Mouse (Mus musculus) forebrain, embryonic 16.5 days (tissue): ENCODE results near the gene Frmd4a. TPM values are rescaled to one million over a fixed set of nuclear protein-coding genes. Genes with fewer than 3 reads are reported as not detected.
A peak's percentile ranks its signal among the peaks of the same experiment; 100 is the strongest.
"Not testable (repeated sequence)": the region's sequence is repeated elsewhere in the genome, so short reads cannot be mapped to it uniquely, and the experiment has no call there.

Source experiments
- ATAC-seq: fragments of 200-750 bp; cut with Nextera tagmentation; 2 replicates; pipeline ENCODE4 v1.8.0; 2017; ENCODE audit warnings: mild to moderate bottlenecking, moderate library complexity
- H3K27ac ChIP-seq: fragments of 300-500 bp; sonication (generic); 2 replicates; pipeline ENCODE4 v1.5.1; 2014; ENCODE audit warnings: low read length, control low read depth
- H3K27me3 ChIP-seq: fragments of 300-500 bp; sonication (generic); replicated peaks from 2 replicates; pipeline ENCODE4 v1.6.1; 2014; ENCODE audit warnings: low read length; ENCODE audit not compliant: control insufficient read depth, insufficient read depth
- H3K36me3 ChIP-seq: fragments of 300-500 bp; sonication (generic); 2 replicates; pipeline ENCODE4 v1.6.1; 2014; ENCODE audit not compliant: control insufficient read depth, insufficient read depth
- H3K4me1 ChIP-seq: fragments of 300-500 bp; sonication (generic); replicated peaks from 2 replicates; pipeline ENCODE4 v1.6.1; 2014; ENCODE audit warnings: low read length; ENCODE audit not compliant: control insufficient read depth, insufficient read depth
- H3K4me2 ChIP-seq: fragments of 300-500 bp; sonication (generic); 2 replicates; pipeline ENCODE4 v1.6.1; 2014; ENCODE audit warnings: mild to moderate bottlenecking, low read length, control low read depth
- H3K4me3 ChIP-seq: fragments of 300-500 bp; sonication (generic); replicated peaks from 2 replicates; pipeline ENCODE4 v1.5.1; 2014; ENCODE audit warnings: mild to moderate bottlenecking, low read length, control low read depth
- H3K9ac ChIP-seq: fragments of 300-500 bp; sonication (generic); replicated peaks from 2 replicates; pipeline ENCODE4 v1.6.1; 2014; ENCODE audit warnings: low read depth, low read length, control low read depth
- H3K9me3 ChIP-seq: fragments of 300-500 bp; sonication (generic); 2 replicates; pipeline ENCODE4 v1.6.1; 2016; ENCODE audit warnings: low read length; ENCODE audit not compliant: control insufficient read depth
- WGBS: fragments of 180-500 bp; shearing (Covaris S2); extraction: QIAGEN DNeasy Blood & Tissue Kit; methylation state at CpG from one replicate; pipeline ENCODE4 v1.1.7; 2014; 5-methylcytosine and 5-hydroxymethylcytosine counted together
- polyA plus RNA-seq: library from polyadenylated mRNA; unstranded; fragments of >200 nt; fragmentation: Nextera tagmentation; extraction: Ambion mirVana; gene quantifications from 2 replicates; pipeline ENCODE4 v1.2.1, GENCODE M21; 2015

Gene Frmd4a
- polyA plus RNA-seq, 1 experiment from 2014 or later, result 97.9 TPM

GRCm38 (mm10) chr2:4596992-4597391 lies 579.5 kb downstream of the Frmd4a start:
- 84% methylated on average over 7 of the region's 7 CpGs for WGBS
- no peak for ATAC-seq
- H3K27ac ChIP-seq, result no peak overlapping the region
- peaks cover 15% of the 10 kb centered on the region for H3K4me1 ChIP-seq
- peaks cover 21% of the 10 kb centered on the region for H3K36me3 ChIP-seq
- H3K4me3 ChIP-seq, result no peak overlapping the region
- H3K27me3 ChIP-seq, result no peaks in the 10 kb centered on the region
- H3K9me3 ChIP-seq, result no peaks in the 10 kb centered on the region
- H3K4me2 ChIP-seq, result no peak overlapping the region
- H3K9ac ChIP-seq, result no peak overlapping the region

GRCm38 (mm10) chr2:4601034-4601890 lies 583.7 kb downstream of the Frmd4a start:
- Histone ChIP-seq H3K36me3 (peaks cover 23% of the 10 kb centered on the region), H3K4me3 (no peak overlapping the region), H3K4me2 (no peak overlapping the region), H3K27me3 (no peaks in the 10 kb centered on the region), H3K27ac (peak overlapping the region; percentile 60), H3K4me1 (peaks cover 16% of the 10 kb centered on the region), H3K9ac (no peak overlapping the region), H3K9me3 (no peaks in the 10 kb centered on the region)
- 45% methylated on average over 15 of the region's 15 CpGs for WGBS
- peak; percentile 61 for ATAC-seq

GRCm38 (mm10) chr2:4603361-4603945 lies 585.9 kb downstream of the Frmd4a start:
- H3K4me3 ChIP-seq, result no peak overlapping the region
- H3K27me3 ChIP-seq, result no peaks in the 10 kb centered on the region
- no peak overlapping the region for H3K27ac ChIP-seq
- no peak for ATAC-seq
- no peaks in the 10 kb centered on the region for H3K9me3 ChIP-seq
- H3K36me3 ChIP-seq, result peaks cover 31% of the 10 kb centered on the region
- H3K4me1 ChIP-seq, result peaks cover 16% of the 10 kb centered on the region
- no peak overlapping the region for H3K4me2 ChIP-seq
- H3K9ac ChIP-seq, result no peak overlapping the region
- 89% methylated on average over 33 of the region's 33 CpGs for WGBS

- H3K9me3 ChIP-seq, result no peaks in the 10 kb centered on the region
- peaks cover 9% of the 10 kb centered on the region for H3K4me1 ChIP-seq
- H3K4me2 ChIP-seq, result no peak overlapping the region
- H3K27ac ChIP-seq, result no peak overlapping the region
- no peak for ATAC-seq
- WGBS, result 88% methylated on average over 3 of the region's 3 CpGs
- H3K27me3 ChIP-seq, result no peaks in the 10 kb centered on the region
- peaks cover 50% of the 10 kb centered on the region for H3K36me3 ChIP-seq
- H3K4me3 ChIP-seq, result no peak overlapping the region
- no peak overlapping the region for H3K9ac ChIP-seq
These were observed 589.0 kb downstream of the Frmd4a start for GRCm38 (mm10) chr2:4606559-4606958.

GRCm38 (mm10) chr2:4608253-4608652 lies 590.7 kb downstream of the Frmd4a start:
- WGBS, result 48% methylated on average over 3 of the region's 3 CpGs
- Histone ChIP-seq H3K27ac (no peak overlapping the region), H3K4me1 (no peaks in the 10 kb centered on the region; the same call in 1 of the 2 replicates), H3K9me3 (no peaks in the 10 kb centered on the region), H3K36me3 (peaks cover 54% of the 10 kb centered on the region), H3K4me2 (no peak overlapping the region), H3K27me3 (no peaks in the 10 kb centered on the region), H3K9ac (no peak overlapping the region), H3K4me3 (no peak overlapping the region)
- ATAC-seq, result no peak

GRCm38 (mm10) chr2:4609433-4609832 lies 591.9 kb downstream of the Frmd4a start:
- Histone ChIP-seq H3K36me3 (peaks cover 48% of the 10 kb centered on the region), H3K4me2 (no peak overlapping the region), H3K27me3 (no peaks in the 10 kb centered on the region), H3K9me3 (no peaks in the 10 kb centered on the region), H3K9ac (no peak overlapping the region), H3K4me3 (no peak overlapping the region), H3K4me1 (no peaks in the 10 kb centered on the region; the same call in 1 of the 2 replicates), H3K27ac (no peak overlapping the region)
- no peak for ATAC-seq
- 87% methylated on average over 10 of the region's 10 CpGs for WGBS

GRCm38 (mm10) chr2:4611295-4611694 lies 593.8 kb downstream of the Frmd4a start:
- no peak overlapping the region for H3K27ac ChIP-seq
- H3K4me1 ChIP-seq, result no peaks in the 10 kb centered on the region; the same call in 1 of the 2 replicates
- 87% methylated on average over 6 of the region's 6 CpGs for WGBS
- H3K36me3 ChIP-seq, result peaks cover 45% of the 10 kb centered on the region
- no peaks in the 10 kb centered on the region for H3K9me3 ChIP-seq
- ATAC-seq, result no peak
- no peak overlapping the region for H3K9ac ChIP-seq
- H3K4me3 ChIP-seq, result no peak overlapping the region
- no peak overlapping the region for H3K4me2 ChIP-seq
- H3K27me3 ChIP-seq, result no peaks in the 10 kb centered on the region

- no peak for ATAC-seq
- no peaks in the 10 kb centered on the region; the same call in 1 of the 2 replicates for H3K4me1 ChIP-seq
- no peak overlapping the region for H3K4me2 ChIP-seq
- 81% methylated on average over 10 of the region's 10 CpGs for WGBS
- no peak overlapping the region for H3K4me3 ChIP-seq
- no peak overlapping the region for H3K9ac ChIP-seq
- no peaks in the 10 kb centered on the region for H3K9me3 ChIP-seq
- H3K27me3 ChIP-seq, result no peaks in the 10 kb centered on the region
- peaks cover 44% of the 10 kb centered on the region for H3K36me3 ChIP-seq
- H3K27ac ChIP-seq, result no peak overlapping the region
These were observed 594.2 kb downstream of the Frmd4a start for GRCm38 (mm10) chr2:4611704-4612103.

- H3K9ac ChIP-seq, H3K9me3 ChIP-seq, H3K27me3 ChIP-seq, H3K4me2 ChIP-seq, H3K4me3 ChIP-seq, H3K4me1 ChIP-seq, H3K27ac ChIP-seq: not testable (repeated sequence)
- H3K36me3 ChIP-seq, result peaks cover 24% of the 10 kb centered on the region
- WGBS, result 34% methylated on average over 6 of the region's 6 CpGs
- ATAC-seq, result peak; percentile 75
These were observed 596.9 kb downstream of the Frmd4a start for GRCm38 (mm10) chr2:4614276-4614929.
